Mouse (Mus musculus) liver, embryonic 15.5 days (tissue): ENCODE results near the gene Pknox2. TPM values are rescaled to one million over a fixed set of nuclear protein-coding genes. Genes with fewer than 3 reads are reported as not detected.

Source experiments
- ATAC-seq: fragments of 200-750 bp; cut with Nextera tagmentation; 2 replicates; pipeline ENCODE4 v1.8.0; 2017; ENCODE audit warnings: moderate number of reproducible peaks, mild to moderate bottlenecking, moderate library complexity; ENCODE audit not compliant: insufficient read depth
- H3K27ac ChIP-seq: fragments of 300-500 bp; sonication (generic); replicated peaks from 2 replicates; pipeline ENCODE4 v1.5.1; 2015; ENCODE audit warnings: mild to moderate bottlenecking, inconsistent platforms
- H3K27me3 ChIP-seq: fragments of 300-500 bp; sonication (generic); 2 replicates; pipeline ENCODE4 v1.6.1; 2015; ENCODE audit warnings: mild to moderate bottlenecking, inconsistent platforms
- H3K36me3 ChIP-seq: fragments of 300-500 bp; sonication (generic); replicated peaks from 2 replicates; pipeline ENCODE4 v1.6.1; 2015; ENCODE audit warnings: moderate library complexity, mild to moderate bottlenecking, inconsistent platforms
- H3K4me1 ChIP-seq: fragments of 300-500 bp; sonication (generic); replicated peaks from 2 replicates; pipeline ENCODE4 v1.6.1; 2015; ENCODE audit warnings: inconsistent platforms
- H3K4me2 ChIP-seq: fragments of 300-500 bp; sonication (generic); 2 replicates; pipeline ENCODE4 v1.6.1; 2015; ENCODE audit warnings: moderate library complexity, mild to moderate bottlenecking, inconsistent platforms
- H3K4me3 ChIP-seq: fragments of 300-500 bp; sonication (generic); replicated peaks from 2 replicates; pipeline ENCODE4 v1.5.1; 2015; ENCODE audit warnings: mild to moderate bottlenecking, inconsistent platforms
- H3K9ac ChIP-seq: fragments of 300-500 bp; sonication (generic); 2 replicates; pipeline ENCODE4 v1.6.1; 2015; ENCODE audit warnings: moderate library complexity, mild to moderate bottlenecking, inconsistent platforms
- H3K9me3 ChIP-seq: fragments of 300-500 bp; sonication (generic); replicated peaks from 2 replicates; pipeline ENCODE4 v1.6.1; 2016; ENCODE audit warnings: inconsistent platforms
- WGBS: fragments of 180-500 bp; shearing (Covaris S2); methylation state at CpG from one replicate; pipeline ENCODE4 v1.1.7; 2015; ENCODE audit warnings: mixed read lengths; ENCODE audit not compliant: insufficient replicate concordance; 5-methylcytosine and 5-hydroxymethylcytosine counted together
- polyA plus RNA-seq: library from polyadenylated mRNA; unstranded; fragments of >200 nt; fragmentation: Nextera tagmentation; extraction: Ambion mirVana; gene quantifications from 2 replicates; pipeline ENCODE4 v1.2.1, GENCODE M21; 2015

Gene Pknox2
- polyA plus RNA-seq, 1 experiment from 2014 or later: 0.44 TPM

- no peak for ATAC-seq
- Histone ChIP-seq H3K36me3 (no peaks in the 10 kb centered on the region), H3K4me3 (no peak overlapping the region), H3K27ac (no peak overlapping the region), H3K4me2 (no peak overlapping the region), H3K9me3 (no peaks in the 10 kb centered on the region), H3K4me1 (no peaks in the 10 kb centered on the region), H3K27me3 (no peaks in the 10 kb centered on the region), H3K9ac (no peak overlapping the region)
- WGBS: 26% methylated on average over 1 of the region's 1 CpGs
Observed at GRCm38 (mm10) chr9:36961874-36962273, 185.3 kb downstream of the Pknox2 start.

DNA sequence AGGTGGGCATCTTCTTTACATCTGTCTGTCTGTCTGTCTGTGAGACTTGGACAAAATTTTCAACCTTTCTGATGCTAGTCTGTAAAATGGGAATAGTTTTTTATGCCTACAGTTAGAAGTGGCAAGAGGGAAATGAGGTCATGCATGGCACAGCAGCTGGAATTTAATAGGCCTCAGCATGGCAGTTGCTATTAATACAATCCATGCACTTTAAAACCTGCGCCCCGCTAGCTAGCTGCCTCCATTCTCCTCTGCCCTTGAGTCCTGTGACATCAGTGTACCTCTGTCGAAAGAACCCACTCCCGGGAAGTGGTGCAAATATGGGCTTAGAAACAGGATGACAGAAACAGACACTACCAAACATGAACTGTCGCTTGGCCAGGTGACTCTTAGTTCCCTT lies 186.1 kb downstream of the Pknox2 start:
- no peak overlapping the region for H3K4me3 ChIP-seq
- H3K27me3 ChIP-seq: no peaks in the 10 kb centered on the region
- no peak overlapping the region for H3K27ac ChIP-seq
- no peak overlapping the region for H3K4me2 ChIP-seq
- H3K36me3 ChIP-seq: no peaks in the 10 kb centered on the region
- H3K4me1 ChIP-seq: no peaks in the 10 kb centered on the region
- no peaks in the 10 kb centered on the region for H3K9me3 ChIP-seq
- ATAC-seq: no peak
- no peak overlapping the region for H3K9ac ChIP-seq
- WGBS: 67% methylated on average over 5 of the region's 5 CpGs

DNA sequence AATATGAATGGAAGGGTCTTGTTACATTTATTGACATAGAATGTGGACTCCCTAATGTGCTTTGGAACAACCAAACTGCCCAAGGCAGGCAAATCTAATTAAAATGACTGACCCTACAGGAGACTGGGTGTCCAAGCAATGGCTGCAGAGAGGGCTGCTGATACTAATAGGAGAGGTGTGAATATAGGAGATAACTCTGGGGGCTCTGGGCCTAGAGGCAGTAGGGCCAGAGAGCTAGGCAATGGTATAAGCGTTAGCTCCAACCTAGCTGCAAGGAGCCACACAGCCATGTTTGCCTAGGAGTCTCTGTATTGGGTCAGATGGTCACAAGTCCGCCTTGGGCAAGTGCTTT lies 196.1 kb downstream of the Pknox2 start:
- Histone ChIP-seq H3K9me3 (no peaks in the 10 kb centered on the region), H3K27ac (no peak overlapping the region), H3K36me3 (no peaks in the 10 kb centered on the region), H3K4me3 (no peak overlapping the region), H3K4me1 (no peaks in the 10 kb centered on the region), H3K4me2 (no peak overlapping the region), H3K27me3 (no peaks in the 10 kb centered on the region), H3K9ac (no peak overlapping the region)
- 64% methylated on average over 2 of the region's 2 CpGs for WGBS
- ATAC-seq: no peak

GRCm38 (mm10) chr9:36950271-36951132 lies 196.7 kb downstream of the Pknox2 start:
- H3K4me3 ChIP-seq: no peak overlapping the region
- H3K27me3 ChIP-seq: no peaks in the 10 kb centered on the region
- no peaks in the 10 kb centered on the region for H3K9me3 ChIP-seq
- no peak overlapping the region for H3K27ac ChIP-seq
- no peak for ATAC-seq
- WGBS: 31% methylated on average over 14 of the region's 14 CpGs
- H3K36me3 ChIP-seq: no peaks in the 10 kb centered on the region
- H3K9ac ChIP-seq: no peak overlapping the region
- no peaks in the 10 kb centered on the region for H3K4me1 ChIP-seq
- H3K4me2 ChIP-seq: no peak overlapping the region

DNA sequence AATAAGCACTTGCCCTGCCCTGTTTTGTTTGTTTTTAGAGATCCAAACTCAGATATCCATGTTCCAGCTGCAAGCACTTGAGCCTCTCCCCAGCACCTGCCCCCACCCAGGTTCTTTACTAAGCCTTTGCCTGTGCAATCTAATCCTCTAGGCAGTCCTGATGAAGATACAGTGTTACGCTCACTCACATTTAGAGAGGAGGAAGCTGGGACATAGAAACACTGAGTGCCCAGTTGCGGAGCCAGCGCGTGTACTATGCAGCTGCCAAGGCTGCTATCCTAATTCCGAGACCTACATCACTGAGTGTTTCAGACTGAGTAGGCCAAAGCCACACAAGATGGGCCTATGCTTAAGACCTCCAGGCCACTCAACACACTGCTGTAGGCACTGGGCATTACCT lies 199.0 kb downstream of the Pknox2 start:
- no peaks in the 10 kb centered on the region for H3K36me3 ChIP-seq
- WGBS: 73% methylated on average over 5 of the region's 5 CpGs
- ATAC-seq: no peak
- no peak overlapping the region for H3K4me2 ChIP-seq
- H3K27ac ChIP-seq: no peak overlapping the region
- no peaks in the 10 kb centered on the region for H3K27me3 ChIP-seq
- H3K4me3 ChIP-seq: no peak overlapping the region
- H3K4me1 ChIP-seq: no peaks in the 10 kb centered on the region
- H3K9ac ChIP-seq: no peak overlapping the region
- no peaks in the 10 kb centered on the region for H3K9me3 ChIP-seq

DNA sequence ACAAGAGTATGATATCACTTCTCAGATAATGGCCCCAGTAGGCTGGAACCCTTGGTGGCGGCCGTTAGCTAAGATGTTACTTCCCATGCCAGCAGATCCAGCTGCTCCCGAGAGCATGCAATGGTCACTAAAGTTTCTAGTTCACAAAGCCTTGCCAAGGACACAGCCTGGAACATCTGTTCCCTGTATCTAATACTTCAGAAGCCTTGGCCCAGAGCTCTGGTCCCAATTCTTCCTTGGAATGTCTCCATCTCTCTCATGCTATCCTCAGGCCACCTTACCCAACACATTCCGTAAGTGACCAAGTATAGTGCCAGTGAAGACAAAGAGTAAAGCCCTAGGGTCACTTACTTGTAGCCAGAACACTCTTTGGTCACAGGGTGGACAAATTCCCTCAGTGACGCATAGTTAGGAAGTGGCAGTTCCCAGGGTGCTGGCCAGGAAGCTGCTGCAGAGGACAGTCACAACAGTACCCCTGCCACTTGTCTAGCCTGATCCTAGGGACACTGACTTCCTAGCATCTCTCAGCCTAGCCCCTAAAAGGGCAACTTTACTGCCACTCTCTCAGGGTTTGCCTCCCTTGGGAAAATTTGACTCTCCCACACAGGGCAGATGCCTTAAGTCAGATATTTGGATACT lies 200.0 kb downstream of the Pknox2 start:
- H3K4me2 ChIP-seq: no peak overlapping the region
- no peaks in the 10 kb centered on the region for H3K27me3 ChIP-seq
- no peaks in the 10 kb centered on the region for H3K9me3 ChIP-seq
- H3K9ac ChIP-seq: no peak overlapping the region
- no peak overlapping the region for H3K4me3 ChIP-seq
- no peak overlapping the region for H3K27ac ChIP-seq
- WGBS: 66% methylated on average over 5 of the region's 5 CpGs
- no peaks in the 10 kb centered on the region for H3K36me3 ChIP-seq
- no peaks in the 10 kb centered on the region for H3K4me1 ChIP-seq
- no peak for ATAC-seq

GRCm38 (mm10) chr9:36944843-36945242 lies 202.4 kb downstream of the Pknox2 start:
- 56% methylated on average over 7 of the region's 7 CpGs for WGBS
- H3K4me1 ChIP-seq: no peaks in the 10 kb centered on the region
- no peak overlapping the region for H3K4me2 ChIP-seq
- H3K4me3 ChIP-seq: no peak overlapping the region
- no peak overlapping the region for H3K27ac ChIP-seq
- no peaks in the 10 kb centered on the region for H3K9me3 ChIP-seq
- H3K27me3 ChIP-seq: no peaks in the 10 kb centered on the region; the same call in 1 of the 2 replicates
- no peak for ATAC-seq
- H3K9ac ChIP-seq: no peak overlapping the region
- no peaks in the 10 kb centered on the region for H3K36me3 ChIP-seq

GRCm38 (mm10) chr9:36942561-36942960 lies 204.6 kb downstream of the Pknox2 start:
- Histone ChIP-seq H3K27ac (no peak overlapping the region), H3K4me1 (no peaks in the 10 kb centered on the region), H3K36me3 (no peaks in the 10 kb centered on the region), H3K9ac (no peak overlapping the region), H3K9me3 (no peaks in the 10 kb centered on the region), H3K4me2 (no peak overlapping the region), H3K27me3 (no peaks in the 10 kb centered on the region; the same call in 1 of the 2 replicates), H3K4me3 (no peak overlapping the region)
- WGBS: 57% methylated on average over 2 of the region's 2 CpGs
- ATAC-seq: no peak

- 52% methylated on average over 4 of the region's 4 CpGs for WGBS
- Histone ChIP-seq H3K4me2 (no peak overlapping the region), H3K9me3 (no peaks in the 10 kb centered on the region), H3K27me3 (no peaks in the 10 kb centered on the region; the same call in 1 of the 2 replicates), H3K9ac (no peak overlapping the region), H3K27ac (no peak overlapping the region), H3K4me3 (no peak overlapping the region), H3K4me1 (no peaks in the 10 kb centered on the region), H3K36me3 (no peaks in the 10 kb centered on the region)
- no peak for ATAC-seq
Observed at GRCm38 (mm10) chr9:36942131-36942530, 205.1 kb downstream of the Pknox2 start.

- H3K4me1 ChIP-seq: no peaks in the 10 kb centered on the region
- no peaks in the 10 kb centered on the region for H3K9me3 ChIP-seq
- WGBS: 19% methylated on average over 5 of the region's 5 CpGs
- H3K4me2 ChIP-seq: no peak overlapping the region
- H3K36me3 ChIP-seq: no peaks in the 10 kb centered on the region
- no peak for ATAC-seq
- H3K27me3 ChIP-seq: no peaks in the 10 kb centered on the region; the same call in 1 of the 2 replicates
- H3K9ac ChIP-seq: no peak overlapping the region
- no peak overlapping the region for H3K27ac ChIP-seq
- H3K4me3 ChIP-seq: no peak overlapping the region
Observed at GRCm38 (mm10) chr9:36941565-36941964, 205.6 kb downstream of the Pknox2 start.

GRCm38 (mm10) chr9:36938601-36939078 lies 208.6 kb downstream of the Pknox2 start:
- no peaks in the 10 kb centered on the region for H3K4me1 ChIP-seq
- no peak overlapping the region for H3K4me2 ChIP-seq
- H3K27me3 ChIP-seq: no peaks in the 10 kb centered on the region; the same call in 1 of the 2 replicates
- ATAC-seq: no peak
- H3K9ac ChIP-seq: no peak overlapping the region
- H3K27ac ChIP-seq: no peak overlapping the region
- no peaks in the 10 kb centered on the region for H3K9me3 ChIP-seq
- WGBS: 72% methylated on average over 8 of the region's 8 CpGs
- H3K4me3 ChIP-seq: no peak overlapping the region
- no peaks in the 10 kb centered on the region for H3K36me3 ChIP-seq
